Mouse (Mus musculus) cerebellum, adult 11 months (tissue): ENCODE results near the gene Trp53tg5.
A peak's percentile ranks its signal among the peaks of the same experiment; 100 is the strongest.

Experiments used
- DNase-seq: peaks from one replicate; pipeline ENCODE4 v3.0.0; 2022

Gene Trp53tg5

DNA sequence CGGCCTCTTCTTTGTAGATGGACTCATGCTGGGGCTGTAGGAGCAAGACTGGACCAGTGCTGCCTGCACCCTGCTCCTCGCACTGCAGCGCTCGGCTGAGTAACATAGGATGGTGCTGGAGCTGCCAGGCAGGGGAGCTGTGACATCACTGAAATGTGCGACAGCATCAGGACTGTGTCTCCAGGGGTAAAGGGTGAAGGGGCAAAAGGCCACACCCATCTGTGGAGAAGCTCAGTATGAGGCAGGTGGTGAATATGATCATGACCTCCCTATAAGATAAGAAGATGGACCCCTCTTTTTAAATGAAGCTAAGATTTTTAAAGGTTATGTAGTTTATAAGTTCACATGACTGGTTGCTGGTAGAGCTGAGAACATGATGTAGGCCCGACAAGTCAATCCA, at the start of gene Trp53tg5:
Gene Trp53tg5, minus strand, starts transcription at position 101 of the 400 bp plus-strand sequence.
- no peak for DNase-seq

DNA sequence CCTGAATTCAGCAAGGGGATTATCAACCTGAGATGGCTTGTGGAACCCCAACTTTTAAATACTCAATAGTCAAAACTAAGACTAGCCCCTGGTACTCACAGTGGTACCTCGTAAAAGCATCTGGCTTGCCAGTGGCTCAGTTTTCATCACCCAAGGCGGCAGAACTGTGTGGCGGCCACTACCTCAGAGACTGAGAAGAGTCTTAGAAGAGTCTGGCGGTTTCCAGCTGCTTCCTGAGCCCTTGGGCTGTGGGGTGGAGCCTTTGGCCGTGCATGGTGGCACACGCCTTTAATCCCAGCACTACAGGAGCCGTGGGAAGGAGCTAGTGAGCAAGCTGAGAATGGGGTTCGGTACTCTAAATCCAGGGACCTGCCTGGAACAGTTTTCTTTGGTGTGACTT, 48.8 kb upstream of the Trp53tg5 start:
- no peak for DNase-seq

DNA sequence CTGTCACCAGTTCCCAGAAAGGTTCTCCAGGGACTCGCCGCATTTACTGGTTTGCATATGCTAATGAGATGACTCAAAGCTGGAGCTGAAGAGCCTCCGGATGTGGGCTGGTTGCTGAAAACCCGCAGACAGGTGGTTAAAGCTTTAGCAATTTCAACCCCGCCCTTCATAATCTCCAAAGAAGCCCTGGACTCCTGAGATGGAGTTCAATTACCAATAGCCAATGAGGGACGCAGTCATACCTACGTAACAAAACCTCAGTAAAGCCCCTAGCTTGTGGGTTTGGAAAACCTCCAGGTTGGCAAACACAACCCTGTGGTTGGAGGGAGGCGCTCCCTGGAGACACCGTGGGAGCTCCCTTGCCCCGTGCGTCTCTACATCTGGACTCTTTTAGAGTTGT, 48.3 kb upstream of the Trp53tg5 start:
- DNase-seq = no peak

DNA sequence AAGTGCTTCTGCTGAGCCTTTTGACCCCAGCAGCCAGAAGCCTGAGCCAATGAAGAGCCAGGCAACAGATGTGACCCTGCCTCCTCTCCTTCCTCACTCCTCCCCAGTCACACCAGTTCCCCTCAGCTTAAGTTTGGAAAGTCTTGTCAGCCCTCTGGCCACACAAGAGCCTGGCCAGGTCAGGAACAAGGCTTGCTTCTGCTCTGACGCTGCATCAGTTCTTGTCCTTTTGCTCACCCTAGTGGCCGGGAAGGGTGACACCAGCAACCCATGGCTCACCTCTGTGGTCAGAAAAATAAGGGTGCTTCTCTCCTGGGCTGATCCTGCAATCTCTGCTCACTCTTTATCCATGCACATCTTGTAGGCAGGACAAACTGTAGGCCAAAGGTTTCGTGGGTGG, 47.3 kb upstream of the Trp53tg5 start:
- DNase-seq = no peak

DNA sequence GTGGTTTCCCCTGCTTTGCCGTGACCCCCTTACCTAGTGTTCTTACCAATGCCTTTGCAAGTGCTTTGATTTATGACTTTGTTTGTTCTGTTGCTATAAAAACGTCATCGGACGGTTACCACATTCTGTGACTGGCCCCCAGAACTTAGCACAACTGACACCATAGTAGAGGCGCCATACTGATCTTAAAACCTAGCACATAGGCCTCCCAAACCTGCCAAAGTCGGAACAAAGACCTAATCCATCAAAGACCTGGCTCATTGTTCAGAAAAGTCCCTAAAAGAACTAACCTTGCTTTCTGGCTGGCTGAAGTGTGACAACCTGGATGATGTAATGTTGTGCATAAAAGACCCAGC, 45.6 kb upstream of the Trp53tg5 start:
- DNase-seq = no peak

DNA sequence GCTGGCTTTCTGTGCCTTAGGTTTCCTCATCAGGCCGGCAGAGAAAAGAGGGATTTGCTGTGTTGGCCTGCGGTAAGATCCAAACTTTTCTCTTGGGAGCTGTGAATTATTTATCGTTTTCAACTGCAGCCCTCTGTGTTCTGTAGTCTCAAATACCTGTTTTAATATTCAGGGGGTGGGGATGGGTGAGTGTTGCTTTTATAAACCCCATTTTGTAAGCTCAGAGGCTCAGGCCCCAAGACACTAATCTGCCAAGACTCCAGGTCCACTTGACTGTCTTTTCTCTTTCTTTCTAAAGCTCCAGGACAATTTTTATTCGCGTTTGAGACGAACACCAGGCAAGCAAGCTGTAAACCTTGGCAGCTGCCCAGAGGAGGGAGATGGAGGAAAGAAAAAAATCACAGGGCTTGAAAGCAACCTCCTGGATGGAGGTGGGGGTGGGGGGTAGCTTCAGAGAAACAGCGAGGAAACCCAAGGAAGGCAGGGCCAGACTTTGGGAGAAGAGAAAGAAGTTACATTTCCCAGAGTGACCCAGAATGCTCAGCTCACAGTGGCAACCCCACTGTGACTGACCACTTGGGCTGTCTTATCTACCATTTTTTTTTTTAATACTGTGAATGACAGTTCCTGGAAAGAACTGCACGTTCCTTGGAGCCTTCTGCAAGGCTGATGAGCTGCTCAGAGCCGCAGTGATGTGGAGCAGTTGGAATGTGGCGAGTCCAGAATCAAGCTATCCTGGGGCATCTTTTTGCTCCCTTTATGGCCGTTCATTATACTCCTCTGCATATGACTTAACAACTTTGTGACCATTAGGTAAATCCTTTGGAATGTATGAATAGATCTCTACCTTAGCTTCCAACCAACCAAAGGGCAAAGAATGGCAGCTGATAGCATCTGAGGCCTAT, 45.0 kb upstream of the Trp53tg5 start:
- no peak for DNase-seq

DNA sequence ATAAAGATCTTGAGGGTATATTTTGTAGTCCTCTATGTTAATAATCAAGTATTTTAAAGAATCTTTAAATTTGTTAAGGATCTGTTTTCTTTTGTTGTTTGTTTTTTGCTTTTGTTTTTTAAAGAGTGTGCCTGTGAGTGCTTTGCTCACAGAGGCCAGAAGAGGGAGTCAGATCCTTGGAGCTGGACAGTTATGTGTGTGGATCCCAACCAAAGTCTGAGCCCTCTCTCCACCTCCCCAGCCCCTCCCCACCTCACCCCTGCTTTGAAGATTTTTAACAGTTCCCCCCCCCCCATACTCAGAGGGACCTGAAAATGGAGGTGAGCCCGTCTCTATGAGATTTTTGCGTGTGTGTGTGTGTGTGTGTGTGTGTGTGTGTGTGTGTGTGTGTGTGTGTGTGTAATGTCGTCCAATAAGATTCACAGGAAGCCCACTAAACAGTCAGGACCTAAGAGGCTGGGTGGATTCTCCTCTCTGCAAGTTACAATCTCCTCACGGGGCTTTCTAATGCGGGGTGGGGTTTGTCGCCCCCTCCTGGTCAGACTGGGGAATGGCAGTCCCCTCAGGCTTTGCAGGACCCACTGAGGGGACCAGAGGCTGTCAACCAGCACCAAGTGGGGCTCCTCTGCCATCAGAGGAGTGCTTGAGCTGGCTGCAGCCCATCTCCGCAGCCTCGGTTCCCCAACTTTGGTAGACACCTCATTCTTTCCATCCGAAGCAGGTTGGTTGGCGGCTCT, 44.1 kb upstream of the Trp53tg5 start:
- DNase-seq = peak; percentile 41

DNA sequence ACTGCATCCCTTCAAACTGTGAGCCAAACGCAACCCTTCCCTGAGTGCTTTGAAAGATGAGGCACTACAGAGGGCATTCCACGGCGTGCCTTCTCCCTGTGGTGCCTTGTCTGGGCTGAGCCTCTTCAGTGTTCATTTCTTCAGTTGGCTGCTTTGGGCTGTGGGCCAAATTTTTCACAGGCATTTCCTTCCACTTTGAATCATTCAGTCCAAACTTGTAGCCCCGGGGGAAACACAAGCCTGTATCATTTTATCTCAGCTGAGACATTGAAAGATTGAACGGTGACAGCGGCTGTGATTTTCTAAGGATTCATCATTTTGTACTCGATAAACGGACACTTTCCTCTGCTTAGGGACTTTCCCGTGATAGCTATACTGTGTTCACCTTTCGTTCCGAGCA, 43.1 kb upstream of the Trp53tg5 start:
- DNase-seq = no peak

DNA sequence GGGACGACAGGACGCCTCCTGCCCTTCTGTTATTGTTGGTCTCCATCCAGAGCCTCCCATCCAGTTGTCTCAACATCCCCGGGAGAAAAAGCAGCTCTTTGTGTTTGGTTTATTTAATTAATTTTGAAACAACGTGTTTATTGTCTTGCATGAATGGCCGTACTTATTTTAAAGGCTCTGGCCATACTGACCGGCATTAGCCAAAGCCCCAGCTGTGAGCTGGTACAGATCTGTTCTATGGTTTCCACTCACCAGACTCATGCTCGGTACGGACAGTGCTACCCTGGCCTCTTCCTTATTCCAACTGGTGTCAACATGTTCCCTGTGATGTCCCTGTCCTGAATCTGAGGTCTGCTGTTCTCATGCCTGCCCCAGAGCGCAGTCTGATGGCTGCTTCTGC, 42.4 kb upstream of the Trp53tg5 start:
- no peak for DNase-seq

DNA sequence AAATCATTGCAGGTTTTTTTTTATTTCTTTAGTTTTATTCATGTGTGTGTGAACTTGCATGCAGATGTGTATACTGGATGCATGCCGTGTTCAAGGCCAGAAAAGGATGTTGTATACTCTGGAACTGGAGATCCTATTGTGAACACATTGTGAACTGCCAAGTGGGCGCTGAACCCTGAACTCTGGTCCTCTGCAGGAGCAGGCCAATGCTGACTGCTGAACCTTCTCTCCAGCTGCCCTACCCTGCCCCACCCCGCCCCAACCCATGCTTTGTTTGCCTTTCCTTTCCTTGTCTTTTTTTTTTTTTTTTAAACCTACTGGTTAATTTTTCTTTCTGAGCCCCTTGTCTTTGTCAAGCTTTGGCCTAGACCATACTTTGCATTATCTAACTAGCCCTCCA, 41.4 kb upstream of the Trp53tg5 start:
- no peak for DNase-seq

DNA sequence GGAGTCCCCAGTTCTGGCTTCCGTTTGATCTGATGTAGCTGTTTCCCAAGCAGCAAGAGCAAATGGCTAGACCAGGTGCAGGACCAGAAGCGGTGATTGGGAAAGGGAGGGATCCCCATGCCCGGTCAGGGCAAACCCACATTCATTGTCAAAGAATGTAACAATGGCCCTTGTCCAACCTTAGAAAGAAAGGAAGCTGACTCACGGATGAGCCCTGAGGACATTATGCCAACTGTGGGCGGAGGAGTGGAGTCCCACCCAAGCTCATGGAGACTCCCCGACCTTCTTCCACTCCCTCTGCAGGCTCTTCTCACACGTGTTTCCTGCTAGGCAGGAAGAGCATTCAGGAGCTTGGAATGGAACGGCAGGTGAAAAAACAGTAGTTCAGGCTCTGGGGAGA, 39.9 kb upstream of the Trp53tg5 start:
- no peak for DNase-seq

DNA sequence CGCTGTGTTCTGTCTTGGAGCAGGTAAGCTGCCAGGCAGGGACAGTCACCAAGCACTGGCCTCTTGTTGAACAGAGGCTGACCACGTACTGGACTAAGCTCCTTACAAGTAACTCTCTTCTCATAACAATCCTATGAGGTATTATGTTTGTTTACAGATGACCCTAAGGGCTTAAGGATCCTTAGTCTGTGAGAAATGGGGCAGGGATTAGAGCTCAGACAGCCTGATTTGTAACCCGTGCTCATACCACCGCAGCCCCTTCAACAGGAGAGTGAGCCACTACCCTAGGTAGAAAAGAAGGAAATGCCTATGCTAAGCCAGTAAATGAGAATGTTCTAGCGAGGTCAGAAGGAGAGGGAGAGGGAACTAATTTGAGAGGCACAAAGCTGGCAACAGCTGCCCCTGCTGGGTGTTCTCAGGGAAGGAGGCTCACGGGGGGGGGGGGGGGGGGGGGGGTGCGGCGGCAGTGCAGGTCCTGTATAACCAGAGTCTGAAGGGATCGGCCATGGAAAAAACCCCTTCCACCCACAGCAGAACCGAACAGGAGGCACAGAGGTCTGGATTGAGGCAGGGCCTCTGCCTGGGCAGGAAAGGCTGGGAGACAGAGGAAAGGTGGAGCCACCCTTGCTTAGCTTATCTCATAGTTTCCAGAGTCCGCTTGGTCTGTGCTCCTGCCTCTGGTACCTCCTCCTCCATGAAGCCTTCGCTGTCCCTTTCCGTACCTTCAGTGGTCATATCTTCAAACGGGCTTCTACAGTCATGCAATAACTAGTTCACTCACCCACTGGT, 38.8 kb upstream of the Trp53tg5 start:
- DNase-seq = no peak

DNA sequence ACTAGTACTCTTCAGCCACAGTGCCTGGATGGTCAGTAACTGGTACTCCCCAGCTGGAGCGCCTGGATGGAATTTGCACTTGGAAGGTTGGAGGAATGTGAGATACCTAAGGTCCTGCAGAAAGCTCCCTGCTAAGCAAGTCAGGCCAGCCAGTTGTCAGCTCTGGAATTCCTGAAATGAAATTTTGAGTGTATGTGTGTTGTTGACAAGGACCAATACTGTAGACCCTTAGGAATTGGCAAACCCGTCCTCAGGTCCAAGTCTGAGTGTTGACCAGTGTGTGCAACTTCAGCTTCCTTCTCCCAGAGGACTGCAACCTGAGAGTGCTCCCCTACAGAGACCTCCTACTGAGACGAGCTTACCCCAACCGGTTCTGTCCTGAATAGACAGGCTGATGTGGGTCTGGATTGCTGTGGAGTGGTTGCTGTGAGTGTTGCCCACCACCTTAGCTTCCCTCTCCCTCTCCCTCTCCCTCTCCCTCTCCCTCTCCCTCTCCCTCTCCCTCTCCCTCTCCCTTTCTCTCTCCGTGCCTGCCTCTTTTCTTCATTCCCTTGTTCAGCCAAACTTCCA, 37.2 kb upstream of the Trp53tg5 start:
- DNase-seq = no peak

DNA sequence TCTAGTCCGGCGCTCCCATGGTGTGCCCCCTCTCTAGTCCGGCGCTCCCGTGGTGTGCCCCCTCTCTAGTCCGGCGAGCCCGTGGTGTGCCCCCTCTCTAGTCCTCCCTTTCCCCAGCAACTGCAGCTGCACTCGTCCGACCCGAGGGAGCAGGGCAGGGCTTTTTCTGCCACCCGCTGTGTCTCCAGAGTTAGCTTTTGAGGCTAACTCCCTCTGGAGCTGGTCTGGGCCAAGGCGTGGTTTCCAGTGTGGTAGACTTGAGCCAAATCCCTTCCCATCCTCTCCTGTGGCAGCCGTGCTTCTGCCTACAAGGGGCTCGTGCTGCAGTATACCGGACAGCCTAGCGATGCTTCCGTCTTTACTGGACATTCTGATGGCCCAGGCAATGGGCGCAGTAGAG, 34.3 kb upstream of the Trp53tg5 start:
- DNase-seq = no peak

DNA sequence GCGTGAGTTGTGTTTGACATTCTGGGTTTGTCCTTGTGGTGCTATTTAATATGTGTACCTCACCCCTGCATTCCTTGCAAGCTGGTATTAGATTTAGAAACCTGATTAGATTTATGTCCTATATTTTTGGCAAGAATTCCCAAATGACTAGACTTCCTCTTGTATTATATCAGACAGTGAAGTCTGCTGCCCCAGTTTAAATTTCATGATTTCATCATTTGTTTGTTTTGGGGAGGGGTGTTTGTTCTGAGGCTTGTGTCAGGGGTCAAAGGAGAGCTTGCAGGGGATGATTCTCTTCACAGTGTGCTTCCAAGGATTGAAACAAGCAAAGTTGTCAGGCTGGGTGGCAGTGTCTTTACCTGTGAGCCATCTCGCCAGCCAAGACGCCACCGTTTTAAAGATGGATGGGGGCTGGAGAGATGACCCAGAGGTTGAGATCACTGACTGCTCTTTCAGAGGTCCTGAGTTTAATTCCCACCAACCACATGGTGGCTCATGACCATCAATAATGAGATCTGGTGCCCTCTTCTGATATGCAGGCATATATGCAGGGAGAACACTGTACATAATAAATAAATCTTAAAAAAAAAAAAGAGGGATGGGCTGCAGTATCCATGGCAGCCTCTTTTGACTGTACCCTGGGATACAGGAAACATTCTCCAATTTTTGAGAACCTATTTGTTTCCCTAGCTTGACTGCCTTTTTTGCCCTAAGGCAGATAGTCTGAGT, 32.3 kb upstream of the Trp53tg5 start:
- no peak for DNase-seq

DNA sequence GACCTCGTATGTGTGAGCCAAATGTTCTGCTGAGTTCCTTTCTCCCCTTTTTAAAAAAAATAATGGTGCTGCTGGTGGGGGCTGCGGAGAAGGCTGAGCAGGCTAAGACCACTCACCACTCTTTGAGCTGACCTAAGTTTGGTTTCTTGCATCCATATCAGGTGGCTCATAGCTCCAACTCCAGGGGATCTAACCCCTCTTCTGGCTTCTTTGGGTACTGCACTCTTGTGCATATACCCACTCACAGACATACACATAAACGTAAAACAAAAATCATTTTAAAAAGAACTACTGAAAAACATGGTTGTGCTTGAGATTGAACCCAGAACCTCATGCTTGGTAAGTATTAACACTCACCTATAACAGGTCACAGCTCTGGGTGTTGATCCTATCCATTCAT, 31.4 kb upstream of the Trp53tg5 start:
- DNase-seq = no peak

DNA sequence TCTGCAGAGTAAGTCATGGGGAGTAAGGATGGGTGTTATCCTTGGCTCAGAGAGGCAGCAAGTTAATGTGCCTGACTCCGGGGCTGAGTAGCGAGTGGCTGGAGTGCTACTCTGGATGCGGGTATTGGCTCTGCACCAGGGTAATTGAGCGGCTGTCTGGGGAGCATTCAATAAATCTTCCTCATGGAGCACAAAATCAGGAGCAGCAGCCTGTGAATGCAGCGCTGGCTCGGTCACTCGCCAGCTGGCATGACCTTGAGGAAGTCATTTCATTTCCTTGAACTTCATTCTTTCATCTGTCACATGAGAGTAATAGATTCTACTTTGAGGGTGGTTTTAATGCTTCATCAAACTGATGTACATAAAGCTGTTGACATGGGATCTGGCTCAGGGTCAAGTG, 27.0 kb upstream of the Trp53tg5 start:
- DNase-seq = no peak

DNA sequence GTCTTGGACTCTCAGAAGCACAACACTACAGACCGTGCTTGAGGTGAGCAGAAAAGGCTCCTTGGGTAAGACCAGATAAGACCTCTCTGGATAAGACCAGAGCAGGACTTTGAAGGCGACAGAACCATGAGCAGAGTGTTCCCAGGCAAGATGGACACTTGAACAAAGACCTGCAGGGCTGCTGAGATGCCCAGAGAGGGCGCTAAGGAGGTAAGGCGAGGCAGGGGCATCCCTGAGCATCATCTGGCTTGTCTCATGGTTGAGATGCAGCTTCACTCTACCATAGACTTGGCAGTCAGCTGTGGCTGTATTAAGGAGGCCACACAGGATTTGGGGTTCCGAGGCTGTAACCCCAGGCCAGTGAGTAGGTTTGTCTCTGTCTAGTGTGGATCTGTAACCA, 25.8 kb upstream of the Trp53tg5 start:
- no peak for DNase-seq

DNA sequence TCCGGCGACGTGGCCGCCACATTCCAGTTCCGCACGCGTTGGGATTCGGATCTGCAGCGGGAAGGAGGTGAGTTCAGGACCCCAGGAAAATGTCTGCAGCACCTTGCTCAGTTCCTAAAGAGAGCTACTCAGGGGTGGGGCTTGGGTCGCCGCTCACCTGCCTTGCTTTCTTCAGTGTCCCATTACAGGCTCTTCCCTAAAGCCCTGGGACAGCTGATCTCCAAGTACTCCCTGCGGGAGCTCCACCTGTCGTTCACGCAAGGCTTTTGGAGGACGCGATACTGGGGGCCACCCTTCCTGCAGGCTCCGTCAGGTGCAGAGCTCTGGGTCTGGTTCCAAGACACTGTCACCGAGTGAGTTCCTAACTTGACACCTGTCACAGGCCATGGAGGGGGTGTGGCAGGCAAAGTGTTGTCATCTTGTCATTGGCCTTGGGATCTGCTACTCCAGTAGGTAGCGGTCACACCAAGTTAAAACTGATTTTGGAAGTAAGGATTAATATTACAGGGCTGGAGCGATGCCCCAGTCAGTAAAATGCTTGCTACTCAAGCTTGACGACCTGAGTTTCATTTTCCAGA, 24.3 kb upstream of the Trp53tg5 start:
- DNase-seq = no peak

DNA sequence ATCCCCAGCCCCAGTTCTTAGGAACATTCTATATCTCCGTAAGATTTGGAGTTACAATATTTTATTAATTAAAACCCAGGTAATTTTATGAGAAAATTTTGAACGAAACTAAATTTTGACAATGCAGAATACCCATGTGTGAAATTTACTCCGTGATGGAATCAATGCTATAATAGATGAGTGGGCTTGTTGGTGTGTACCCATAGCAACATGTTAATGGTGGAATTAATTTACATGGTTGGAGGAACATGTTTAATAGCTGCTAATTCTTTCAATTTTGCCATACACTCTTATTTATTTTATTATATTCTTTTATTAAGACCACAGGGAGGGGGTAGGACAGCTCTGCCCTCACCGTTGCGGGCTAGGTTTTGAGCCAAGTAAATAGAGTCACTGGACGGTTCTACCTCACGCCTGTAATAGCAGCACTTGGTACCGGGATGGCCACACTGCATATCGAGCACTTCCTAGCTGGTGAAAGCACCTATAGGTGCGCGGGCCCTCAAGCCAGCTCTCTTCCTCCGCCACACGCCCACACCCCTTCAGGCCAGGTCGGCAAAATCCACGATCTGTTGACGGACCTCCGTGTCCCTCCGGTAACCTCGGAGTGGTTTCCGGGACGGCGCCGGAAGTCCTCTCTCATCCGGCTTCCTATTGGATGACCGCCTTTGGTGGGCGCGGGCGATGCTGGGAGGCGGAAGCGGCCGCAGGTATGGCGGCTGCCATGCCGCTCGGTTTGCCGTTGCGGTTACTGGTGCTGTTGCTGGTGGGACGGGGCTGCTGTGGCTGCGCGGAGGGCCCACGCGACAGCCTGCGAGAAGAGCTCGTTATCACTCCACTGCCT, 23.5 kb upstream of the Trp53tg5 start, which contains the start of gene Pigt:
Gene Pigt, plus strand, starts transcription at position 674 of the 844 bp plus-strand sequence.
- peak; percentile 83 for DNase-seq

DNA sequence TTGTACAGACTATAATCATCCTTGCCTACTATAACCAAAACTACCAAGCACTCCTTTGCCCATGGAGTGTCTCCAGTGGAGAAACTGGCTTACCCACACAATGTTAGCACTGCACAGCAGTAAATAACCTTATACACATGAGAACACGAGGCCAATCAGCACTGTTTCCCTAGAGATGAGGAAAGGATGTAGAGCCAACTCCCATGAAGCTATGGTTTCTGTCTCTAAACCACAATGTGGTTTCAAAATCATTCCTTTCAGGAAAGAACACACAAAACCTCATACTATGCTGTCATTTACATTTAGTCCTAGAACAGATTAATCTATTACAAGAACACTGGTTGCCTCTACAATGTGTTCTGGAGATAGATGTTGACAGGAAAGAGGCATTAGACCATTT, 22.8 kb upstream of the Trp53tg5 start:
- DNase-seq = no peak
